Mouse (Mus musculus) C2C12 (cell line): Measurements from ENCODE around the gene Tenm2. TPM values are rescaled to one million over a fixed set of nuclear protein-coding genes. Genes with fewer than 3 reads are reported as not detected.
A peak's percentile ranks its signal among the peaks of the same experiment; 100 is the strongest.

Source experiments
- H3K27me3 ChIP-seq: one replicate; pipeline ENCODE4 v1.6.1; 2011; ENCODE audit not compliant: control insufficient read depth, insufficient read depth, insufficient read length
- H3K36me3 ChIP-seq: one replicate; pipeline ENCODE4 v1.6.1; 2011; ENCODE audit not compliant: control insufficient read depth, insufficient read depth
- H3K4me3 ChIP-seq: one replicate; pipeline ENCODE4 v1.5.1; 2011; ENCODE audit warnings: mild to moderate bottlenecking, control low read depth; ENCODE audit not compliant: poor library complexity, insufficient read depth, severe bottlenecking
- H3K79me2 ChIP-seq: one replicate; pipeline ENCODE4 v1.6.1; 2011; ENCODE audit not compliant: control insufficient read depth, insufficient read depth
- H3K79me3 ChIP-seq: one replicate; pipeline ENCODE4 v1.6.1; 2011; ENCODE audit warnings: low read depth, control low read depth
- H3ac ChIP-seq: one replicate; pipeline ENCODE3; 2011; ENCODE audit warnings: low read depth; ENCODE audit not compliant: control insufficient read depth, insufficient read length
- CEBPB ChIP-seq: IDR thresholded peaks from one replicate; pipeline ENCODE4 v1.6.1; 2011; ENCODE audit warnings: low read depth, mild to moderate bottlenecking, control low read depth, moderate library complexity
- CTCF ChIP-seq: IDR thresholded peaks from one replicate; pipeline ENCODE4 v1.5.1; 2011; ENCODE audit not compliant: control insufficient read depth, insufficient read depth, insufficient read length
- FOSL1 ChIP-seq: IDR thresholded peaks from one replicate; pipeline ENCODE4 v1.8.0; 2011; ENCODE audit warnings: mild to moderate bottlenecking, low read length; ENCODE audit not compliant: poor library complexity, insufficient read depth, severe bottlenecking
- MAX ChIP-seq: IDR thresholded peaks from one replicate; pipeline ENCODE4 v1.6.1; 2011; ENCODE audit warnings: mild to moderate bottlenecking, control low read depth
- MYOD1 ChIP-seq: IDR thresholded peaks from one replicate; pipeline ENCODE4 v1.6.1; 2011; ENCODE audit warnings: low read depth; ENCODE audit not compliant: control insufficient read depth, insufficient read length
- MYOG ChIP-seq: IDR thresholded peaks from one replicate; pipeline ENCODE4 v1.6.1; 2011; ENCODE audit not compliant: control insufficient read depth, insufficient read length; ENCODE audit errors: extremely low read depth
- USF1 ChIP-seq: IDR thresholded peaks from one replicate; pipeline ENCODE4 v1.6.1; 2011; ENCODE audit warnings: low read depth, mild to moderate bottlenecking, control low read depth, moderate library complexity
- polyA plus RNA-seq: library from polyadenylated mRNA; unstranded; fragments of >200 nt; fragmentation: generic; extraction: Trizol; gene quantifications from one replicate; pipeline ENCODE4 v1.2.1, GENCODE M21; 2012; ENCODE audit warnings: missing spikeins

Tenm2 gene
- polyA plus RNA-seq, 1 experiment, result not detected

DNA sequence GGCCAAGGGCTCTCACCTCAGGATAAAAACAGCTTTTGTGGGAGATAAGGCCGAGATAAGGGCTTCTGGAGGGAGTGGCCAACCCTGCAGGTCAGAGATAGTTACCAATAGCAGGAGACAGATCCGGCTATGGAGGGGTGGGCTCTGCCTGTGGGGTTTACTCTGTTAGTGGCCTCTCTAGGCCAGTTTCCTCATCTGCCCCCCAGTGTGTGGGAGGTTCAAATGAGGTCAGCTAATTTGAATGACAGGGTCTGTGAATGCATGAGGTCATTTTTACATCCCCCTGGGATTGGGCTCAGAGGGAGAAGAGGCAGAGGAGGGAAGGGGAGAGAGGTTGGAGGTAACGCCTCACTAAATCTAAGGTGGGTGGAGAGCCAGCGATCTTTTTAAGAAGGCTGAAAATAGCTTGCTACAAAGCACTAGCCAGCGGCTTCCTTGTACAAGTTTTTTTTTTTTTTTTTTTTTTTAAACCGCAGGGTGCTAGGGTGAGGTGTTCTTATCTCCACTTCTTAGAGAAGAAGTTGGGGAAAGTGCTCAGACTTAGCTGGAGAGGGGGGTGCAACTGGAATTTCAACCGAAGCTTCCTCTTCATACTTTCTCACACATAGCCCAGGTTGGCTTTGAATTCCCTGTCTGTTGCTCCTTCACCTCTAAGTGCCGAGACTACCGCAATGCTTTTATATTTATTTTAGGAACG lies 1235.0 kb downstream of the Tenm2 start:
- H3K79me2 ChIP-seq, result no peaks in the 10 kb centered on the region
- peaks cover 3% of the 10 kb centered on the region for H3K27me3 ChIP-seq
- no peaks in the 10 kb centered on the region for H3K79me3 ChIP-seq
- H3K36me3 ChIP-seq, result no peaks in the 10 kb centered on the region
- H3ac ChIP-seq, result no peak overlapping the region
- H3K4me3 ChIP-seq, result no peak overlapping the region
- TF ChIP-seq CTCF (no peak), MAX (no peak)

DNA sequence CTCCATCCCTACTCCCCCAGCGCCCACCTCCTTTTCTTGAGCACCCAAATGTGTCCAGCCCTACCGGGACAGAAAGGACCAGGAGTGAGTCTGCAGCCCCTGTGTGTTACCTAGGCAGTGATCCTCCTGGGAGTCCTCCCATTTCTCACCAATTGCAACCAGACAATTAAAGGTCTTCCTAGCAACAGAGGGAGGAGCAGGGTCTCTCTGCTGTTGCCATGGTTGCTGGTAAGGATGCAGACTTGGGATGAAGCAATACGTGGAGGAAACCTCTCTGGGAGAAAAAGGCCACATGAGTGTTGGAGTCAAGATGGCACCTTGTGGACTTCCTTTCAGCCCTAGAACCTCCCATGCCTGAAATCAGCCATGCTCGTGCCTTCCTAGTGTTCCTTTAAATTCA lies 1235.7 kb downstream of the Tenm2 start:
- Histone ChIP-seq H3K27me3 (peaks cover 3% of the 10 kb centered on the region), H3ac (no peak overlapping the region), H3K79me3 (no peaks in the 10 kb centered on the region), H3K79me2 (no peaks in the 10 kb centered on the region), H3K36me3 (no peaks in the 10 kb centered on the region), H3K4me3 (no peak overlapping the region)
- TF ChIP-seq USF1 (no peak), CTCF (no peak), MYOG (no peak), MYOD1 (no peak), FOSL1 (no peak)

DNA sequence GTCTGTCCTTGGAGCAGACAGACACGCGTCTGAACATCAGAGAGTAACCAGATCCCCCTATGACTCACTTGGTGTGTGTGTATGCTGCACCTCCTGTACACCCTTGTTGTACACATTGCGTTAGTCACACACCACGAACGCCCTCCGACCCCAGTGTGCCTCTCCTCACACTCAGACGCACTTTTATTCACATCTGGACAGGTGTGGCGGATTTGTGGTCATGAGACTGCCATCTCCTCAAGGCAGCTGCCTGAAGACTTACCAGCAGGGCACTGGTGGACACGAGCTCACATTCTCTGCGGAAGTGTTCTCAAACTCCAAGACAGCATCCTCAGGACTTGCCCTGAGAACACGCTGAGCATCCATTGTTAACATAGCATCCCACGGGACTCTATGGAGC lies 1237.7 kb downstream of the Tenm2 start:
- H3K4me3 ChIP-seq, result no peak overlapping the region
- peaks cover 3% of the 10 kb centered on the region for H3K27me3 ChIP-seq
- H3K36me3 ChIP-seq, result no peaks in the 10 kb centered on the region
- no peak overlapping the region for H3ac ChIP-seq
- no peaks in the 10 kb centered on the region for H3K79me2 ChIP-seq
- TF ChIP-seq MAX, result peak; percentile 43
- peak; percentile 45 for TF ChIP-seq FOSL1
- TF ChIP-seq MYOD1, result peak; percentile 77
- TF ChIP-seq USF1, result no peak
- no peak for TF ChIP-seq CEBPB
- H3K79me3 ChIP-seq, result no peaks in the 10 kb centered on the region

DNA sequence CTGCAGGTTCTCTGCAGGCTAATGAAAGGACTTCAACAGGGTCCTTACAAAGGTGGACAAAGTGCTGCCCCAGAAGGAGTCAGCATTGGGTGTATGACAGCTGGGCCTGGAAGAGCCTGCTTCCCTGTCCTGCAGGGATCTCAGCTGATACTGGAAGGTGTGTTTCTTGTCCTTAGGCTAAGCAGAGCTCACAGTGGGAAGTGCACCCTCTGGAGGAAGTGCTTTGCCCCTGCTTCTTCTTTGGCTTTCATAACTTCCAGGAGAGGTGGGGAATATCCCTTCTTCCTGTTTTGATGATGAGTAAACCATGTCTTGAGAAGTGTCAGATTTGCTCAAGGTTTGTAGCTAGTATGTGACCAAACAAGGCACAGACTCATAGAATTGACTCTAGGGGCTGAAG lies 1240.5 kb downstream of the Tenm2 start:
- TF ChIP-seq MYOG (no peak), MAX (no peak), CTCF (no peak), MYOD1 (no peak), FOSL1 (no peak), CEBPB (no peak), USF1 (no peak)
- Histone ChIP-seq H3K36me3 (no peaks in the 10 kb centered on the region), H3K4me3 (no peak overlapping the region), H3K79me3 (no peaks in the 10 kb centered on the region), H3K79me2 (no peaks in the 10 kb centered on the region), H3ac (no peak overlapping the region), H3K27me3 (peaks cover 5% of the 10 kb centered on the region)

DNA sequence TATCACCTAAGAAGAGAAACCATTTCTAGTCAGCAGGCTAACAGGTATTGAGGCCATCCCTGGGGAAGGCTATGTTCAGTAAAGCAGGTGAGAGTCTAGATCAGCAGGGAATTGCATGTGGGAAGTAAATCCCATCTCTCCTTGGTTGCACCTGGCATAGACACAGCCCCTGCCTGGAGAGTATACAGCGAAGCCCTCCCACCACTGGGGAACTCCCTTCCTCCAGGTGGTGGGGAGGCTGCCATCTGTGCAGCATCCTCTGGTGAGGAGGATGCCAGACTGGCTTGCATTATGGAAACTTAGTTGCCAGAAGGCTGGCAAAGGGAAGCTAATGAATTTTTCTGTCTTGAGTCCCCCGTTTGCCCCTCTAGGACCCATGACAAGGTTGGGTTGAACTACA lies 1243.9 kb downstream of the Tenm2 start:
- Histone ChIP-seq H3K79me2 (no peaks in the 10 kb centered on the region), H3K79me3 (no peaks in the 10 kb centered on the region), H3ac (no peak overlapping the region), H3K4me3 (no peak overlapping the region), H3K36me3 (no peaks in the 10 kb centered on the region), H3K27me3 (peaks cover 5% of the 10 kb centered on the region)
- no peak for TF ChIP-seq MYOD1
- TF ChIP-seq CTCF, result no peak
- no peak for TF ChIP-seq FOSL1
- TF ChIP-seq MYOG, result no peak
- no peak for TF ChIP-seq USF1
- no peak for TF ChIP-seq MAX
- no peak for TF ChIP-seq CEBPB

DNA sequence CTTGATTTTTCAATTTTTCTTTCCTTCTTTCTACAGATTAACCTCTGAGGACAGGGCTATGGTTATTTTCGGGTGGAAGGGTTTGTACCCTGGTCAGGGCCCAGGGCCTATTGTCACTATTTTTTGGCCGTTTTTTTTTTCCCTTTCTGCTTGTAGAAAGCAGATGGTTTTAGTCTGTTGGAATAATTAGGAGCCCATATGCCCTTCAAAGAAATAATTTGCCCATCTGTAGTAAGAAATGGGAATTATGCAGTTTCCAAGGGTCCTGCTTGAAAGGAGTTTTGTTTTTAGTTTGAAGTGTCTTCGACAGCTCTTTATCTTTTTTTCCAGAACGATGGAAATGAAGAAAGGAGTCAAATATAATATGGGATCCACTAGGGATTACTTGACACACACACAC lies 1245.8 kb downstream of the Tenm2 start:
- no peak overlapping the region for H3K4me3 ChIP-seq
- no peaks in the 10 kb centered on the region for H3K36me3 ChIP-seq
- H3K79me3 ChIP-seq, result no peaks in the 10 kb centered on the region
- H3K79me2 ChIP-seq, result no peaks in the 10 kb centered on the region
- H3ac ChIP-seq, result no peak overlapping the region
- TF ChIP-seq MYOG (no peak), USF1 (no peak), CTCF (no peak), MAX (no peak), MYOD1 (no peak), FOSL1 (no peak), CEBPB (no peak)
- peaks cover 5% of the 10 kb centered on the region for H3K27me3 ChIP-seq
